Mouse (Mus musculus) embryonic fibroblast, embryonic 13.5 days (primary cell): ENCODE measurements at regions not wholly inside any gene's neighbourhood (a gene's known extent, or its start where the extent isn't known, plus 50 kb on each side); places are given as distances from the start of the nearest gene placed in this dataset.

Experiments
- H3K27ac ChIP-seq: 2 replicates; pipeline ENCODE4 v1.5.1; 2012; ENCODE audit warnings: low read length, control low read depth, inconsistent platforms; ENCODE audit not compliant: insufficient read depth
- H3K4me1 ChIP-seq: 2 replicates; pipeline ENCODE4 v1.6.1; 2011; ENCODE audit warnings: low read length; ENCODE audit not compliant: control insufficient read depth, insufficient read depth
- H3K4me3 ChIP-seq: 2 replicates; pipeline ENCODE4 v1.5.1; 2011; ENCODE audit warnings: mild to moderate bottlenecking, control low read depth, low read length; ENCODE audit not compliant: insufficient read depth
- CTCF ChIP-seq: IDR thresholded peaks from 2 replicates; pipeline ENCODE4 v1.5.1; 2011; ENCODE audit warnings: mild to moderate bottlenecking, control low read depth, low read length, moderate library complexity, borderline replicate concordance; ENCODE audit not compliant: insufficient read depth
- POLR2A ChIP-seq: IDR thresholded peaks from 2 replicates; pipeline ENCODE4 v1.6.1; 2011; ENCODE audit warnings: low read depth, mild to moderate bottlenecking, control low read depth, low read length, moderate library complexity

DNA sequence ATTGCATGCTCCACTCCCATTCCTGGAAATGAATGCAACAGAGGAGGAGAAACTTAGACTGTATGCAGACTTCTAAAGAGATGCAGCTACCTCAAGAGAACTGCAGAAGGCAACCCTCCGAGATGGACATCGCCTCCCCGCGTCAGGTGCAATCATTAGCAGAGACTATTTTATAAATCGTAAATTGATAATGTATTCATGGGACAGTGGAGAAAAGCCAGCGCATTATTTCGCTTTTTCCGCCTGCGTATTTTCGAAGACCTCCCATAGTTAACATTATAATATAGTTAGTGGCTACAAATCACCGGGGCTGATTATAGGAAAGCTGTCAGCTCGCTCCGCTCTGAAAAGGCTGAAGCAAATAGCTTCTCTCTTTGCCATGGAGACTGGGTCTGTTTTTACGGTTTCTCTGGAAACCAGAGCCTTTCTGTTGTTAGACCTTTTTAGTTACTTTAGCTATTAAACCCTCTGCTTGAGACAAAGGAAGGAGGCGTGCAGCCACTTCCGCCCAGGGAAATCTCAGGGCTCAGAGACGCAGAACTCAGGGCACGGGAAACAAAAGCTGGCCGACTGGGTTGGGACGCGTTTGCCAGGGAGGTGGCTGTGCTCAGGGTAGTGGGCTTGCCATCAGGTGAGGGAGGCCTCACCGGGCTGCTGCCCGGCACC is 113.0 kb upstream of the A230072I06Rik start:
- no peak for TF ChIP-seq POLR2A
- TF ChIP-seq CTCF = no peak
- Histone ChIP-seq H3K27ac (no peak overlapping the region), H3K4me1 (no peaks in the 10 kb centered on the region), H3K4me3 (no peak overlapping the region)

- no peak overlapping the region for H3K27ac ChIP-seq
- no peaks in the 10 kb centered on the region for H3K4me1 ChIP-seq
- H3K4me3 ChIP-seq = no peak overlapping the region
- TF ChIP-seq CTCF = no peak
- TF ChIP-seq POLR2A = no peak
Observed at GRCm38 (mm10) chr8:12171788-12172187, 106.8 kb upstream of the A230072I06Rik start.

DNA sequence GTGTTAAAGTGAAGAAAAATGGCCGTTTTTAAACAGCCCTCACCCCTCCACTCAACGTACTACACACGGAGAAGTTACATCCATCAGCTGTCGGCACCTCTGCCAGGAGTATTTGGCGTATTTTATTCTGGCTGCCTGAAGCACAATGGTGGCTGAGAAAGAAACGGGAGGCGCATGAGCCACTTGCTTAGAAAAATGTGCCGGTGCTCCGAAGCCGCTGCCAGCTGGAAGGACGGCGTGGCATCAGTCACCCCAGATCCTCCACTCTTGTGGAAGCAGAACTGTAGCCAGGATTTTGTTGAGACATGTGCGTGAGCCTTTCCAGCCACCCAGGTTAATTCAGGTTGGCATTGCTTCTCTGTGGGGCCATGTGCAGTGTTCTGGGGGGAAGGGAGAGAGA is 103.1 kb upstream of the A230072I06Rik start:
- Histone ChIP-seq H3K4me1 (no peaks in the 10 kb centered on the region), H3K4me3 (no peak overlapping the region), H3K27ac (no peak overlapping the region)
- TF ChIP-seq POLR2A = no peak
- TF ChIP-seq CTCF = no peak

GRCm38 (mm10) chr8:12184666-12185065 is 94.0 kb upstream of the A230072I06Rik start:
- Histone ChIP-seq H3K27ac (no peak overlapping the region), H3K4me3 (no peak overlapping the region), H3K4me1 (no peaks in the 10 kb centered on the region)
- TF ChIP-seq CTCF = no peak
- TF ChIP-seq POLR2A = no peak

DNA sequence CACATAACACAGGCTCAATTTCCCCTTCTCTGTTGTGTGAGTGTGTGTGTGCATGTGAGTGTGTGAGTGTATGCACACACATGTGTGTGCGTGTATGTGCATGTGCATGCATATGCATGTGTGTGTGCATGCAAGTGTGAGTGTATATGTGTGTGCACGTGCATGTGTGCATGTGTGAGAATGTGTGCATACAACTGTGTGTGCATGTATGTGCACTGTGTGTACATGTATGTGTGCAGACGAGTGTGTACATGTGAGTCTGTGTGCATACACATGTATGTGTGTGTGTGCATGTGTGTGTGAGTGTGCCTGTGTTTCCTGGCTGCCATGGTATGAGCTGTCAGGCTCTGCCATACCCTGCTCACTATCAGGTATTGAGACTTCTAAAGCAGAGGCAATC is 91.3 kb upstream of the A230072I06Rik start:
- TF ChIP-seq POLR2A (no peak), CTCF (no peak)
- H3K27ac ChIP-seq = no peak overlapping the region

GRCm38 (mm10) chr8:12188451-12188850 is 90.2 kb upstream of the A230072I06Rik start:
- Histone ChIP-seq H3K4me1 (no peaks in the 10 kb centered on the region), H3K27ac (no peak overlapping the region), H3K4me3 (no peak overlapping the region)
- TF ChIP-seq CTCF (no peak), POLR2A (no peak)

More for the DNA sequence above, 91.3 kb upstream of the A230072I06Rik start:
- H3K4me1 ChIP-seq = no peaks in the 10 kb centered on the region
- H3K4me3 ChIP-seq = no peak overlapping the region

DNA sequence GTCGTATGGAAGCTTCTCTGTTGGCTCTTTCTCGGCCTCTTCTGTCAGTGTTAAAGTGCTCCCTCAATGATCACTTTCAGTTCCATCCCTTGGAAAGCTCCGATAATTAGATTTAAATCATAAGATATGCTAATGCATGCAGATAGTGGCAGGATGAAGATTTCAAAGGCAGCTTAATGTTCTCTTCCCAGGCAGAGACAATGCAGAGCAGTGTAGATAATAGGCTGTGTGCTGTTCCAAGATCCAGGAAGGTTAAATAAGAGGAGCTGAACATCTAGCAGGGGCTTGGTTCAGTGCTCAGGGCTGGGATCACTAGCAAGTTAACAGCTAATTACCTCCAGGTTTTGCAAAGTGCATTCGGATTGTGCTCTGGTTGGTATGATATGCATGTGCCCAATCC is 89.7 kb upstream of the A230072I06Rik start:
- Histone ChIP-seq H3K27ac (no peak overlapping the region), H3K4me3 (no peak overlapping the region), H3K4me1 (no peaks in the 10 kb centered on the region)
- TF ChIP-seq POLR2A = no peak
- TF ChIP-seq CTCF = no peak

DNA sequence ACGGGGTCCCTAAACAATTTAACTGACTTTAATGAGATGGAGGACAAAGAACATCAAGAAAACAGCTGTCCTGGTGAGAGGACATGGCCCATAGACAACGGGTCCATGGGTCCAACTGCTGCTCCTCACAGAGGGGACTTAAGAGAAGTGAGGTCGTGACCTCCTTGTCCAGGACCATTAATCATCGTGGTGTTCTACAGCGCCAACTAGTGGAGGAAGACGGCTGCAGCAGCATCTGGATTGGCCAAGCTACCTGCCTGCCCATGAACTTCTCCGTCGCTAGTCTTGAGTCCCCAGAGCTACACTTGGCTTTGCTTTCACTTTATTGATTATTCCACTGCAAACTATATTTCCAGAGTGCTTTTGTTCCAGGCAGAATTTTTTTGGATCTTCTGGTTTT is 86.6 kb upstream of the A230072I06Rik start:
- TF ChIP-seq POLR2A (no peak), CTCF (peak; percentile 50; the same call in 1 of the 2 replicates)
- no peaks in the 10 kb centered on the region for H3K4me1 ChIP-seq
- H3K4me3 ChIP-seq = no peak overlapping the region
- no peak overlapping the region for H3K27ac ChIP-seq

DNA sequence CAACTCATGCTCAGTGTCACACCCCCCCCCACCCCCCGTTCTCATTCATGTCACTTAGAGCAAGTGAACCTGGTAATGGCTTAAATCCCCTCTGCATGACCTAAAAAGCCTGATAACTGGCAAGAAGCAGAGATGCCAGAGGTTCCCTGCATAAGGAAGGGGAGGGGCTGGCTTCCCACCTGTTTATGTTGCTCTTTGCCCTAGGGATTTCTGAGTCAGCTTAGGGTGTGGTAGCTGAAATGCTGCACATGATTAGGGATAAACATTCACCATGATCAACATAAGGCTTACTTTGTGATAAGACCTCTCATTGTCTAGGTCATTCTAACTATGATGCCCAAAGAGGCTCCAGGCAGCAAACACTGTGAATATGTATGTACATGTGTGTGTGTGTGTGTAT is 72.7 kb upstream of the A230072I06Rik start:
- Histone ChIP-seq H3K27ac (no peak overlapping the region), H3K4me1 (no peaks in the 10 kb centered on the region), H3K4me3 (no peak overlapping the region)
- TF ChIP-seq POLR2A = no peak
- no peak for TF ChIP-seq CTCF

- Histone ChIP-seq H3K4me3 (no peak overlapping the region), H3K27ac (no peak overlapping the region), H3K4me1 (no peaks in the 10 kb centered on the region)
- no peak for TF ChIP-seq POLR2A
- TF ChIP-seq CTCF = no peak
Observed at GRCm38 (mm10) chr8:12207412-12207811, 71.2 kb upstream of the A230072I06Rik start.
